Mouse (Mus musculus): ENCODE data around the gene Hist2h2ab.
A peak's percentile ranks its signal among the peaks of the same experiment; 100 is the strongest.

The Hist2h2ab gene

DNA sequence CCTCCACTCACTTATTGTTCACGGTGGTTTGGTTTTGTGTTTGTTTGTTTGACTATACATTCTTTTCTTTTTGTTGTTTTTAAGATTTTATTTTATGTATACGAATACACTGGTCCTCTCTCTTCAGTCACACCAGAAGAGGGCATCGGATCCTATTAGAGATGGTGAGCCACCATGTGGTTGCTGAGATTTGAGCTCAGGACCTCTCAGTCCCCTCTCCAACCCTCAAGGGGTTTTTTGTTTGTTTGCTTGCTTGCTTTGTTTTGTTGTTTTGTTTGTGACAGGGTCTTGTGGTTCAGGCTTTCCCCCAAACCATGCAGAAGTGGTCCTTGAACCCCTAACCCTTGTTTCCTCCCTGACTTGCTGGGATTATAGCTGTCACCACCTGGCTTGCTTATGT lies 42.0 kb downstream of the Hist2h2ab start:
- no peak for DNase-seq (ENCODE audit: low read depth, low spot score)

GRCm38 (mm10) chr3:96262216-96262875 lies 42.7 kb downstream of the Hist2h2ab start:
- peak; percentile 96 for DNase-seq (ENCODE audit: low read depth, low spot score)

GRCm38 (mm10) chr3:96262979-96263550 lies 43.4 kb downstream of the Hist2h2ab start, which contains the start of gene Hist2h4:
Gene Hist2h4, minus strand, starts transcription at chr3:96263311.
- peak; percentile 96 for DNase-seq (ENCODE audit: low read depth, low spot score)

- DNase-seq (ENCODE audit: low read depth, low spot score): no peak
These were observed 44.1 kb downstream of the Hist2h2ab start for GRCm38 (mm10) chr3:96263558-96264403.

- no peak for DNase-seq (ENCODE audit: low read depth, low spot score)
These were observed 44.8 kb downstream of the Hist2h2ab start for GRCm38 (mm10) chr3:96264404-96264949.

- no peak for DNase-seq (ENCODE audit: low read depth, low spot score)
These were observed 46.6 kb downstream of the Hist2h2ab start for GRCm38 (mm10) chr3:96266132-96266710.

DNA sequence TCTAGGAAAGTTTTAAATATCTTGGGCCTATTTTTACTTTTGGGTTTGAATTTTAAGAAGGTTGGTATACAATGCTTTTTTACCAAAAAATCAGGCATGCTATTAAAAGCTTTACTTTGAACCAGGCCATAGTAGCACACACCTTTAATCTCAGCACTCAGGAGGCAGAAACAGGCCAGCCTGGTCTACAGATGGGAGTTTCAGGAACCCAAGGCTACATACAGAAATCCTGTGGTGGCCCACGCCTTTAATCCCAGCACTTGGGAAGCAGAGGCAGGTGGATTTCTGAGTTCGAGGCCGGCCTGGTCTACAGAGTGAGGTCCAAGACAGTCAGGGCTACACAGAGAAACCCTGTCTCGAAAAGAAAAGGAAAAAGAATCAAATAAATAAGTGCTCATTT lies 47.9 kb downstream of the Hist2h2ab start:
- no peak for DNase-seq (ENCODE audit: low read depth, low spot score)

DNA sequence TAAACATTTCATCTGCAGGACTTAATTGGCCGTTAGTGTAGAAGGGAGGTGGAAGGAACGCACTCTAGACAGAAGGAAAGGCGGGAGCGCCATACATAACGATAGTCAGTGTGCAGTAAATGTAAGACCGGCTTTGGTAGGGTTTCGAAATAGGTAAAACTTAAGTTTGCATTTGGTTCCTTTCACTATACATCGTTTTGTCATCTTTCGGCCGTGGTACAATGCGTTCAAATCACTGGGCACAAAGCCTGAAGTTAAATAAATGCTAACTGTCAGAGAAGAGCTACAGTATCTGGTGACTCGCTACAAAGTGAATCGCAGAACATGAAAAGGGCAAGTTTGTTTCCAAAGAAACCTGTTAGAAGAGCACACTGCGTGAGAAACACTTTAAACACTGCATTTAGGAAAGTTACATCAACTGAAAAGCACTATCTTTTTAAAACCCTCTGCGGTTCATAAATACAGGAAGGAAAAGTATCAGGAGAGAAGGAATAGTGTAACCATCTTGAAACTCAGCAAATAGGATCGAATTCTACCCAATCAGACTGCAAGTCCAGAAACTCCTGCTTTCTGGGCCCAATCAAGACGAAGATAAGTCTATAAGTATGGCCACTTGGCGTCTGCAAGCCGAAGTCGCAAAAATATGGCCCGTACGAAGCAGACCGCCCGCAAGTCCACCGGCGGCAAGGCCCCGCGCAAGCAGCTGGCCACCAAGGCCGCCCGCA lies 48.5 kb downstream of the Hist2h2ab start, which contains the start of gene Hist2h3b:
Hist2h3b (plus strand) TSS at position 604 of the 725 bp plus-strand sequence.
- peak; percentile 96 for DNase-seq (ENCODE audit: low read depth, low spot score)

- DNase-seq (ENCODE audit: low read depth, low spot score): peak; percentile 36
These were observed 49.2 kb downstream of the Hist2h2ab start for GRCm38 (mm10) chr3:96268776-96269378.

Data from telencephalon, adult 2 months (tissue).